18 mouse cellular contexts compared by ENCODE assay signal in genomic region chr5:119944371-119944770, GRCm38 (mm10).
"Had no signal": no experiment of that assay in that cellular context is flagged by ENCODE, and none has a peak within 500 bp of the region (broad histone marks: within the 10 kb centered on the region; RNA-seq: fewer than 3 reads in every experiment).

No protein-coding gene starts in this region.

- H3K27ac ChIP-seq: kidney, postnatal 0 days; liver, embryonic 13.5 days; lung, embryonic 15.5 days; macrophage; midbrain, embryonic 12.5 days; neural tube, embryonic 15.5 days had no signal

- H3K4me3 ChIP-seq: liver, embryonic 13.5 days; lung, embryonic 15.5 days; megakaryocyte, embryonic 14.5 days; midbrain, embryonic 12.5 days; myocyte; neural tube, embryonic 15.5 days had no signal

- H3K36me3 ChIP-seq: liver, embryonic 13.5 days; lung, embryonic 15.5 days; midbrain, embryonic 12.5 days; neural tube, embryonic 15.5 days had no signal

- H3K9ac ChIP-seq: liver, embryonic 13.5 days; liver, postnatal 0 days; lung, embryonic 15.5 days; midbrain, embryonic 12.5 days; neural tube, embryonic 15.5 days had no signal

- DNase-seq: kidney, adult 9 months; kidney, postnatal 36 days; layer of hippocampus, adult 9-11 months; layer of hippocampus, postnatal 36 days; liver, embryonic 13.5 days; liver, postnatal 0 days; lung, postnatal 14 days; right cerebral cortex, adult 18-20 months; right cerebral cortex, postnatal 25 days; thymus, postnatal 36 days had no signal

- H3K9me3 ChIP-seq: liver, embryonic 13.5 days; lung, embryonic 15.5 days; neural tube, embryonic 15.5 days had no signal

- ATAC-seq: intestine, postnatal 0 days; liver, postnatal 0 days had no signal

- H3K4me2 ChIP-seq: liver, embryonic 13.5 days; lung, embryonic 15.5 days; midbrain, embryonic 12.5 days; neural tube, embryonic 15.5 days had no signal

- H3K4me1 ChIP-seq: liver, embryonic 13.5 days; lung, embryonic 15.5 days; megakaryocyte, embryonic 14.5 days; midbrain, embryonic 12.5 days had no signal

- H3K27me3 ChIP-seq: liver, embryonic 13.5 days; lung, embryonic 15.5 days; neural tube, embryonic 15.5 days had no signal
